Mouse (Mus musculus): ENCODE measurements around the gene Mkrn2.

The Mkrn2 gene

GRCm38 (mm10) chr6:115601715-115602523, at the start of gene Mkrn2:
Gene Mkrn2, plus strand, starts transcription at chr6:115601902.
- DNase-seq = peak; percentile 91

GRCm38 (mm10) chr6:115555485-115555884, 46.2 kb upstream of the Mkrn2 start:
- DNase-seq = no peak

DNA sequence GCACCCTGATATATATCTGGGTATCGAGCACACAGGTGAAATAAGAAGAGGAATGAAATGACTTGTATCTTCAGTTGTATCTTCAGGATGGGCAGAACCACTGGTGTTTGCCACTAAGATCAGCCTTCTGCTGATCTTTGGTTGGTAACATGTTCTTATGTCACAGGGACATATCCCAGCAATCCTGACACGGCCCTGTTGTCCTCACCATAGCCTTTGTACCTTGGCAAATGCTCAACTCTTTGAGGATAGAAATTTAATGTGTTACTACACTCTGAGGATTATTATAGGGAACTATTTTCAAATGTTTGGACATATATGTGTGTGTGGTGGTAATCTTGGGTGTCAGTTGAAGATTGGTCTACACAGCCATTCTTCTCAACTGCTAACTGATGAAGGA, 43.5 kb upstream of the Mkrn2 start:
- DNase-seq = no peak

- no peak for DNase-seq
Measured at GRCm38 (mm10) chr6:115559651-115560632, 41.8 kb upstream of the Mkrn2 start.

DNA sequence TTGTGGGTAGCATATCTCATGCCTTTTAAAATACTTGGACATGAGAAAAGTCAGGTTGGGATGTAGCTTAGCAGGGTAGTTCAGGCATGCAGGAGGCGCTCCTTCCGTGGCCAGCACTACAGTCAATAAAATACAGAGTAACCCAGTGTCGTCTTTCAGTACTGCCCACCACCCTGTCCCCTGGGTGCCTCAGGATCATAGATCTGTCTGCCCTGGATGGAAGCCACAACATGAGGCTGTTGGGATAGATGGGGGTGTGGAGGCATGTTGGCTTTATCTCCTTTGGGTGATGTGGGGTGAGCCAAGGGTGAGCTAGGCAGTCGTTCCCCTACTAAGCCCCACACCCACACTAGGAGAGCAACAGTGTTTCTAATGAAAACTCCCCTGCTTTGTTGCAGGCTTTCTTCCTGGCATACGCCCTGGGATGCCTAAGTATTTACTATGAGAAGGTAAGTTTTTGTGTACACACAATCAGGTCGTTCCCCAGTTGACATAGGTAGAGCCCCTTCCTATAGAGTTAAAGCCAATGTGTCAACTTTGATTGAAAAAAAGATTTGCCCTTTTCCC, 36.1 kb upstream of the Mkrn2 start:
- DNase-seq = no peak

- DNase-seq = no peak
Measured at GRCm38 (mm10) chr6:115574171-115574570, 27.5 kb upstream of the Mkrn2 start.

GRCm38 (mm10) chr6:115577407-115577806, 24.3 kb upstream of the Mkrn2 start:
- no peak for DNase-seq

GRCm38 (mm10) chr6:115577941-115578340, 23.8 kb upstream of the Mkrn2 start:
- DNase-seq = no peak

DNA sequence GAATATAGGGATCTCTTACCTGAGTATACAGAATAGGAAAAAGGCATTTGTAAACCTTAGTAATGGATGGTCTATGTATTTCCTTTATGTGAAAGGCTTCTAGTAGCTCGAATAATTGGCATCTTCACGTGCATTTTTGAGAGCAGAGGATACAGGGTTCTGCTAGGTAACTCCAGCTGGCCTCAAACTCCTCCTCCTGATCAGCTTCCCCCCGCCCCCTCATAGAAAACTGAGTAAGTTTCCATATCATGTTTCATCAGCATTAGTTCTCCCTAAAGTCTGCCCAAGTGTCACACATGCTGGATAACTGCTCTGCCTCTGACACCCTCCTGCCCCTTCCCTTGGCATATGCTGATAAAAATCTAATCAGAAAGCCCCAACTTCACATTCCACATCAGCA, 20.9 kb upstream of the Mkrn2 start:
- no peak for DNase-seq

DNA sequence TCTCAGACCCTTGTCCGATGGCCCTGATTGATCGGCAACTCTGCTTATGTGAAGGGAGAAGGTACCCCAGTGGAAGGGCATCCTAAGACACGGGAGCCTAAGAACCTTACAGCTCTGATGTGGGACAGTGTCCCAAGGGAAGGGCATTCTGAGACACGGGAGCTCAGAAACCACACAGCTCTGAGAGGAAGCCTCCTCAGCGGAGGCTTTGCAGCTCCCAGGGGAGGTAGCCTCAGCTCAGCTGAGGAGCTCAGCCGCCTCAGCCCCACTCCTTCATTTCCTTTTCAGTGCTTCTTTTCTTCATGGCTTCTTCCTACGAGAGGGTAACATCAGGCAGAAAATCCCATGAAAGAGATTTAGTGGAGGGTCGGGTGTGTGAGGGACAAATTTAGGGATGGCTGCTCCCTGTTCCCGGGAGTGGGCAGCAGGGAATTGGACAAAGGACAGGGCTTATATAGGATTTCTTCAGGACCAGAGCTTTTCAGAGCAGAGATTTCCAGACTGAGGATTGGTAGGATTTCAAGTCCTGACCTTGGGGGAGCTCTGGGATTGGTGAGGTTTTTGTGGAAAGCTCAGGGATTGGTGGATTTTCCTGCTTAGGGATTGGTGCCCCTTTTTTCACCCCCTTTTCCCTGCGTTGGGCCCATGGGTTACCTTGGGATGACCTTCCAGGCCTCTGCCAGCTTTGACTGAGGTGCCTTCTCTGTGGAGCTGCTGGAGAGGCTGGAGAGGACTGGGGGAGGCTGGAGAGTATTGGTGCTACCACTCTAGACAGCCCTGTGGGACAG, 19.2 kb upstream of the Mkrn2 start:
- no peak for DNase-seq

DNA sequence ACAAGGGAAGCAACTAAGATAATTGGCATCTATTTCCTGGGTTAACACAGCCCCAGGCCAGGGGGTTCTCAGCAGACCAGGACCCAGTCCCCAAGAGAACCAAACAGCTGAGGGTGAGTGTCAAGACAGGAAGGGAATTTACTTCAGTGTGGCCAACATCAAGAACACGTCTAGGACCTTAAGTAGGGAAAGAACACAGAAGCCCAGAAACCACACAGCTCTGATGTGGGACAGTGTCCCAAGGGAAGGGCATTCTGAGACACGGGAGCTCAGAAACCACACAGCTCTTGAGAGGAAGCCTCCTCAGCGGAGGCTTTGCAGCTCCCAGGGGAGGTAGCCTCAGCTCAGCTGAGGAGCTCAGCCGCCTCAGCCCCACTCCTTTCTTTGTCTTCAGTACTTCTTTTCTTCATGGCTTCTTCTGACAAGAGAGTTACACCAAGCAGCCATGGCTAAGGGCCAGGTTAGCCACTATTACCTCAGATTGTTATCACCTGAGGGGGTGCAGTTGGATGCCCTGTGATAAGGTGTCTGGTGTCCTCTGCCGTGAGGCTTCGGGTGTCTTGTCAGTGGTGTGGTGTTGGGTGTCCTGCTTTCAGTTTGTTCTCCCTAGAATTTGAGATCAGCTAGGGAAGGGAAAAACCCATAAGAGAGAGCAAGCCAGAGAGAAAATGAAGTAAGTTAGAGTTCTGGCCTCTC, 18.1 kb upstream of the Mkrn2 start:
- DNase-seq = no peak

- DNase-seq = no peak
Measured at GRCm38 (mm10) chr6:115584176-115584575, 17.5 kb upstream of the Mkrn2 start.

GRCm38 (mm10) chr6:115586321-115586720, 15.4 kb upstream of the Mkrn2 start:
- DNase-seq = no peak

GRCm38 (mm10) chr6:115591692-115592359, 9.9 kb upstream of the Mkrn2 start:
- DNase-seq = no peak

GRCm38 (mm10) chr6:115592458-115592857, 9.2 kb upstream of the Mkrn2 start, which contains the start of gene Mkrn2os:
Gene Mkrn2os, minus strand, starts transcription at chr6:115592576.
- DNase-seq = peak; percentile 14

DNA sequence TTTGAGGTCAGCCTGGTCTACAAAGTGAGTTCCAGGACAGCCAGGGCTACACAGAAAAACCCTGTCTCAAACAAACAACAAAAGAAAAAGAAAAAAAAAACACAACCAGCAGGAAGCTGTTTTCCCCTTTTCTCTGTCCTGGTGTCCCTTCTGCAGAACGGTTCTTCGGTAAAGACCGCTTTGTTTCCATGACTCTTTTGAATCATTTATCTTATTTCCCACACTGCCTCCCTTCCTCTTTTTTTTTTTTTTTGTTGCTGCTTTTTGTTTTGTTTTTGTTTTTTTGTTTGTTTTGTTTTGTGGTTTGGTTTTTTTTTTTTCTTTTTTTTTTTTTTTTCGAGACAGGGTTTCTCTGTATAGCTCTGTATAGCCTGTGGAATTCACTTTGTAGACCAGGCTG, 8.4 kb upstream of the Mkrn2 start:
- no peak for DNase-seq

DNA sequence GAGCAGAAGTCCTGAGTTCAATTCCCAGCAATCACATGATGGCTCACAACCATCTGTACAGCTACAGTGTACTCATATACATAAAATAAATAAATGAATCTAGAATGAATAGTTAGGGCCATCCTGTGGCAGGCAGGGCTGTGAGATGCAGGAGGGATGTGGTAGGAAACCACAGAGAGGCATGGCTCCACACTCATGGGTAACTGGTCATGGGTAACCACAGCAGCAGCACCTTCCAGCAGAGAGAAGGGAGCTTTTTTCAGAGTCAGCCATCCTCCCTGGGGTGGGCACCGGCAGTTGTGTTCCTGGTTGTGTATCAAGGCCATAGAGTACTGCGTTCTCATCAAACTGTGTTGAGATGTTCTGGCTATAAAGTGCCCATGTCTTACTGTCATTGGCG, 7.2 kb upstream of the Mkrn2 start:
- DNase-seq = no peak

DNA sequence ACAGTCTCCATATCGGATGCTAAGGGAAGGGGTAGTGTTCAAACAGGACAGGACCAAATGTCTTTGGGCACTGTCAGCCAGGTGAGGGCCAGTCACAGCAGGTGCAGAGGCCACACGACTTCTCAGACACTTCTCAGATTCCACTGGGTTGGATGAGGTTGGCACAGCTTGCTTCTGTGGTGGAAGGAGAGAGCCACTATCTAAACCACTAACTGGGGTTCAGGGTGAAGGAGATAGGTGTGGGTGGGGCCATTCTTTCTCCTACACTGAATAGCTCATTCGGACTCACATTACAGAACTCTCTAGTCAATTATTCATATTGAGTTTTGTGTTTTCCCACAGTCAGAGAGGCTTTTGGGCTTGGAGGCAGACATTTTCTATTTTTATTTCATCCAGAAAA, 6.0 kb upstream of the Mkrn2 start:
- no peak for DNase-seq

DNA sequence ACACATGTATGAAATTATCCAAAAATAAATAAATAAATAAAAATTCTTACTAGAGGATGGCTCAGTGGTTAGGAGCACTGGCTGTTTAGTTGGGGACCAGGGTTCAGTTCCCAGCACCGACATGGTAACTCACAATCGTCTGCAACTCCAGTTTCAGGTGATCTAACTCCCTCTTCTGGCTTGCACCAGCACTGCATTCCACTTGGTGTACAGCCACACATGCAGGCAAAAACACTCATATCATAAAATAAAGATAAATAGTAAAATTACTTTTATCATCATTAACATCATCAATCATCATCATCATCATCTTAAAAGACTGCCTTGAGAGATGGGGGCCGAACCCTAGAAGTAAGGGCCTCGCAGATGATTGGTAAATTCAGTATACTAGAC, 384 bp upstream of the Mkrn2 start:
- DNase-seq = no peak

DNA sequence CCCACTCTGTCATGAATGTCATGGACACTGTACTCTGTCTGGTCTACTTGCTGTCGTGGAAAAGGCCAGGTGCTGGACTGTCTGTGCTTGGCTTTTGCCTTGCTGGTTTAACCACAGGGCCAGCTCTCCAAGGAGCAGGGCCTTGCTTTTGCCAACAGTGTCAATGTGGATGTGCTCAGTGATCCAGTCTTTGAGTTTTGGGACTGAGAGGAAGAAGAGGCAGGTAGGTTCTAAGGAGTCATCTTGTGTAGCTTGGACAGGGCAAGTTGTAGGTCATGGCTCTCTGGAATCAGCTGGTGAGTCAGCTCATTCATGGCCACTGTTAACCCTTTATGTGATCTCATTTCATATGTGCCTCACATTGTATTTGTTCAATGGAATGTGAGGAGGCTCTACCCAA, 4.8 kb downstream of the Mkrn2 start:
- no peak for DNase-seq

DNA sequence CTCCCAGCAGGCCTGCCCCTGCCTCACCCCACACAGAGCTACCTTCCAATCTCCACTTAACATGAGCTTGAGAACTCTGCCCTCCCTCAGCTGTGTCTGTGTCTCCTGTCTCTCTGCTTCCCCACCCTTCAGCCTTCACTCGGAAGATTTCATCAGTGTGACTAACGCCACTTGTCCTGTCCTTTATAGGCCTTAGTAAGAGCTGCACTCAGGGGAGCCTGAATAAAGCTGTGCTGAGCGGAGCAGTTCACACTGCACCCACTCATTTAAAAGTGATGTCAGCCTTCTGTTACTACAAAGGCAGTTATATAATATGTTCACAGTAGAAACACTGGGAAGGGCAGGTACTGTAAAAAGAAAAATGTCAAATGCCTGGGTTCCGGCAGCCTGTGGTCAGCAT, 5.7 kb downstream of the Mkrn2 start:
- no peak for DNase-seq

Measured in retina, postnatal 1 day (tissue).